Mouse (Mus musculus) limb, embryonic 11.5 days (tissue): Measurements from ENCODE around the gene Cyp4f39. TPM values are rescaled to one million over a fixed set of nuclear protein-coding genes. Genes with fewer than 3 reads are reported as not detected.
"Not testable (repeated sequence)": the region's sequence is repeated elsewhere in the genome, so short reads cannot be mapped to it uniquely, and the experiment has no call there.

Experiments used
- ATAC-seq: fragments of 200-750 bp; cut with Nextera tagmentation; 2 replicates; pipeline ENCODE4 v1.8.0; 2017; ENCODE audit warnings: low read depth; ENCODE audit not compliant: insufficient number of reproducible peaks, low FRiP score, low TSS enrichment
- DNase-seq: peaks from one replicate; pipeline ENCODE4 v3.0.0-alpha.2; 2015; ENCODE audit warnings: low spot score
- H3K27ac ChIP-seq: fragments of 300-500 bp; sonication (generic); replicated peaks from 2 replicates; pipeline ENCODE4 v1.5.1; 2014; ENCODE audit warnings: low read depth, mild to moderate bottlenecking, low read length
- H3K27me3 ChIP-seq: fragments of 300-500 bp; sonication (generic); 2 replicates; pipeline ENCODE4 v1.6.1; 2014; ENCODE audit warnings: mild to moderate bottlenecking, low read length, mixed read lengths; ENCODE audit not compliant: control insufficient read depth, insufficient read depth
- H3K36me3 ChIP-seq: fragments of 300-500 bp; sonication (generic); 2 replicates; pipeline ENCODE4 v1.6.1; 2014; ENCODE audit warnings: mild to moderate bottlenecking, low read length, moderate library complexity, mixed read lengths; ENCODE audit not compliant: control insufficient read depth, insufficient read depth
- H3K4me1 ChIP-seq: fragments of 300-500 bp; sonication (generic); 2 replicates; pipeline ENCODE4 v1.6.1; 2014; ENCODE audit warnings: low read length, mixed read lengths; ENCODE audit not compliant: control insufficient read depth, insufficient read depth
- H3K4me2 ChIP-seq: fragments of 300-500 bp; sonication (generic); 2 replicates; pipeline ENCODE4 v1.6.1; 2014; ENCODE audit warnings: low read depth, mild to moderate bottlenecking, moderate library complexity; ENCODE audit not compliant: severe bottlenecking
- H3K4me3 ChIP-seq: fragments of 300-500 bp; sonication (generic); 2 replicates; pipeline ENCODE4 v1.5.1; 2014; ENCODE audit warnings: low read depth, low read length
- H3K9ac ChIP-seq: fragments of 300-500 bp; sonication (generic); 2 replicates; pipeline ENCODE4 v1.6.1; 2014; ENCODE audit warnings: mild to moderate bottlenecking, low read length
- H3K9me3 ChIP-seq: fragments of 300-500 bp; sonication (generic); 2 replicates; pipeline ENCODE4 v1.6.1; 2016; ENCODE audit warnings: low read length; ENCODE audit not compliant: control insufficient read depth
- WGBS: fragments of 180-500 bp; shearing (Covaris S2); extraction: QIAGEN DNeasy Blood & Tissue Kit; methylation state at CpG from one replicate; pipeline ENCODE4 v1.1.7; 2014; 5-methylcytosine and 5-hydroxymethylcytosine counted together
- polyA plus RNA-seq: library from polyadenylated mRNA; unstranded; fragments of >200 nt; fragmentation: Nextera tagmentation; extraction: Ambion mirVana; gene quantifications from 2 replicates; pipeline ENCODE4 v1.2.1, GENCODE M21; 2014

Gene Cyp4f39
- polyA plus RNA-seq, 1 experiment from 2014 or later, result not detected

DNA sequence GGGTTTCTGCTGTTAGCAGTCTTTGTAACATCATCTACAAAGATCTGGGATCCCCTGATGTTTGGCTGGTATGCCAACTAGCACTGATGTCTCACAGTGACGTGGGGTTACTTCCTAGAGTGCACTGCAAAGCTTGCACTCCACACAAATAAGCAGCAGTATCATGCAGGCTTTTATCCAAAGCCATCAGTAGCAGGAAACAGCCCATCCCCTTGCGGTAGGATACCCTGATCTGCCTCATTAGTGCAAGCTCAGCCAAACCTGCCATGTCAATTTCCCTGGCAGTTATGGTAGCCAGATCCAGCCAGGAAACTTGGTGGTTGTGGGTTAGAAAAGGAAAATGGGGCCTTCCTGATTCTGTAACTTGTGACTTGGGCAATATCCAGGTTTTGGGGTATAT, 26.2 kb downstream of the Cyp4f39 start:
- no peak for ATAC-seq
- Histone ChIP-seq H3K9ac (no peak overlapping the region), H3K9me3 (no peaks in the 10 kb centered on the region), H3K4me1 (no peaks in the 10 kb centered on the region), H3K27ac (no peak overlapping the region), H3K36me3 (no peaks in the 10 kb centered on the region), H3K4me2 (no peak overlapping the region), H3K4me3 (no peak overlapping the region), H3K27me3 (0 out of 2 replicates have a peak, but pooled peaks cover 4% of the 10 kb centered on the region)
- WGBS, result 67% methylated on average over 2 of the region's 2 CpGs
- DNase-seq, result no peak

DNA sequence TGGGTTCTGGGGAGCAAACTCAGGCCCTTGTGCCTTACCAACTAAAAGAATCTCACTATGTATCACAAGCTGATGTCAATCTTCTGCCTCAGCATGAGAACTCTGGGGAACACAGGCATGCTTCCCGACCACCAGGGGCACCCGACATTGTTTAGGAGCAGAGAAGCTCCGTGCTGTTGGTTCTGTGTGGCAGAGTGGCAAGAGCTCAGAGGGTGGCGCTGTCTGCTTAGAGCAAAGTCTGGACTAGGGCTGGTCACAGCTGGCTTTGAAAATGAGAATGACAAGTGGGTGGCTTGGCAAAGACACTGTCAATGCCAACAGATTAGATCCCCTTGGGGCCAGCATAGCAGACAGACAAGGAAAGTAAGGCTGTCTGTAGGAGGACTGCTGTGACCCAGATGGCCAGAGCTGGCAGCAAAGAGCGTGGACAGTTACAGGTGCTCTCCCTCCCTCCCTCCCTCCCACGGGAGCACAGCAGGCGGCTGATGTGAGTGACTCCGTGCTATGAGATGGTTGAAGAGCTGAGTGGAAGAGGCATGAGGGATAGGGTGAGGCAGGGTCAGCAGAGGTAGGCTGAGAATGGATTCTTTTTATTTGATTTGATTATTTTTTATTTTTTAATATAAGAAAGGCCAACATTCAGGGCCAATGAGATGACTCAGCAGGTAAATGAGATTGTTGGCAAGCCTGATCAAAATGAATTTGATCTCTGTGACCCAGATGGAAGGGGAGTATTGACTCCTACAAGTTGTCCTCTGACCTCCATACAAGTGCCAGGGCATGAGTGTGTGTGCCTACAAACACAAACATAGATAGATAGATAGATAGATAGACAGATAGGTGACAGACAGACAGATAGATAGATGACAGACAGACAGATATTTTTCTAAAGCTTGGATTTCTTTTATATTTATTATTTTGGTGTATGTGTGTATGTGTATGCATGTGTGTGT, 27.3 kb downstream of the Cyp4f39 start:
- Histone ChIP-seq H3K4me1 (no peaks in the 10 kb centered on the region), H3K4me2 (no peak overlapping the region), H3K36me3 (no peaks in the 10 kb centered on the region), H3K9me3 (no peaks in the 10 kb centered on the region), H3K27me3 (0 out of 2 replicates have a peak, but pooled peaks cover 4% of the 10 kb centered on the region), H3K4me3 (no peak overlapping the region), H3K9ac (no peak overlapping the region), H3K27ac (no peak overlapping the region)
- 21% methylated on average over 8 of the region's 8 CpGs for WGBS
- DNase-seq (peak; percentile 25), ATAC-seq (no peak)

- 0 out of 2 replicates have a peak, but pooled peaks cover 4% of the 10 kb centered on the region for H3K27me3 ChIP-seq
- no peaks in the 10 kb centered on the region for H3K36me3 ChIP-seq
- no peaks in the 10 kb centered on the region for H3K4me1 ChIP-seq
- H3K4me2 ChIP-seq, result no peak overlapping the region
- no peaks in the 10 kb centered on the region for H3K9me3 ChIP-seq
- 67% methylated on average over 14 of the region's 14 CpGs for WGBS
- no peak overlapping the region for H3K27ac ChIP-seq
- DNase-seq (no peak), ATAC-seq (no peak)
- no peak overlapping the region for H3K4me3 ChIP-seq
- no peak overlapping the region for H3K9ac ChIP-seq
Observed at GRCm38 (mm10) chr17:32481766-32482165, 29.2 kb downstream of the Cyp4f39 start.

GRCm38 (mm10) chr17:32483200-32483599, 30.7 kb downstream of the Cyp4f39 start:
- peak overlapping the region; percentile 15; the same call in 1 of the 2 replicates for H3K4me3 ChIP-seq
- WGBS, result 15% methylated on average over 18 of the region's 18 CpGs
- no peaks in the 10 kb centered on the region for H3K9me3 ChIP-seq
- H3K27ac ChIP-seq, result no peak overlapping the region
- peak overlapping the region; percentile 24; the same call in 1 of the 2 replicates for H3K4me2 ChIP-seq
- H3K27me3 ChIP-seq, result 0 out of 2 replicates have a peak, but pooled peaks cover 4% of the 10 kb centered on the region
- H3K9ac ChIP-seq, result no peak overlapping the region
- no peaks in the 10 kb centered on the region for H3K4me1 ChIP-seq
- ATAC-seq, result no peak
- H3K36me3 ChIP-seq, result no peaks in the 10 kb centered on the region
- peak; percentile 80 for DNase-seq

- Histone ChIP-seq H3K9ac (no peak overlapping the region), H3K36me3 (no peaks in the 10 kb centered on the region), H3K4me2 (peak overlapping the region; percentile 34), H3K9me3 (no peaks in the 10 kb centered on the region; the same call in 1 of the 2 replicates), H3K4me3 (peak overlapping the region; percentile 20), H3K4me1 (no peaks in the 10 kb centered on the region), H3K27ac (no peak overlapping the region), H3K27me3 (0 out of 2 replicates have a peak, but pooled peaks cover 6% of the 10 kb centered on the region)
- ATAC-seq, result 0 out of 2 replicates have a peak, but pooled peaks have one; percentile 44
- peak; percentile 45 for DNase-seq
- WGBS, result 6% methylated on average over 30 of the region's 30 CpGs
Observed at GRCm38 (mm10) chr17:32492349-32492980, 39.9 kb downstream of the Cyp4f39 start.

- WGBS, result 61% methylated on average over 1 of the region's 1 CpGs
- ATAC-seq, result peak; percentile 75; the same call in 1 of the 2 replicates
Observed at GRCm38 (mm10) chr17:32494601-32495000, 42.1 kb downstream of the Cyp4f39 start.

GRCm38 (mm10) chr17:32500511-32500910, 48.0 kb downstream of the Cyp4f39 start:
- not testable (repeated sequence) for H3K4me3 ChIP-seq, H3K27ac ChIP-seq, H3K4me2 ChIP-seq, H3K27me3 ChIP-seq, H3K9ac ChIP-seq, H3K4me1 ChIP-seq, H3K36me3 ChIP-seq, H3K9me3 ChIP-seq, DNase-seq, ATAC-seq
- WGBS, result 88% methylated on average over 4 of the region's 4 CpGs

More at GRCm38 (mm10) chr17:32494601-32495000, 42.1 kb downstream of the Cyp4f39 start:
- Histone ChIP-seq H3K9me3 (no peaks in the 10 kb centered on the region; the same call in 1 of the 2 replicates), H3K4me3 (no peak overlapping the region), H3K27me3 (0 out of 2 replicates have a peak, but pooled peaks cover 6% of the 10 kb centered on the region), H3K9ac (no peak overlapping the region), H3K4me2 (no peak overlapping the region), H3K27ac (no peak overlapping the region), H3K36me3 (no peaks in the 10 kb centered on the region), H3K4me1 (no peaks in the 10 kb centered on the region)
- DNase-seq, result peak; percentile 79

- DNase-seq (no peak), ATAC-seq (no peak)
- Histone ChIP-seq H3K36me3 (no peaks in the 10 kb centered on the region), H3K9ac (no peak overlapping the region), H3K4me1 (no peaks in the 10 kb centered on the region; the same call in 1 of the 2 replicates), H3K4me3 (no peak overlapping the region), H3K4me2 (no peak overlapping the region), H3K27ac (no peak overlapping the region), H3K9me3 (no peaks in the 10 kb centered on the region), H3K27me3 (no peaks in the 10 kb centered on the region)
- 69% methylated on average over 3 of the region's 3 CpGs for WGBS
Observed at GRCm38 (mm10) chr17:32501051-32501450, 48.5 kb downstream of the Cyp4f39 start.
